Mouse (Mus musculus) heart, embryonic 10.5 days (tissue): Measurements from ENCODE around the gene Cyth1. TPM values are rescaled to one million over a fixed set of nuclear protein-coding genes. Genes with fewer than 3 reads are reported as not detected.
A peak's percentile ranks its signal among the peaks of the same experiment; 100 is the strongest.

Experiments
- DNase-seq: peaks from one replicate; pipeline ENCODE4 v3.0.0-alpha.2; 2017; ENCODE audit warnings: low spot score
- H3K27ac ChIP-seq: fragments of 300-500 bp; sonication (generic); 2 replicates; pipeline ENCODE4 v1.5.1; 2016; ENCODE audit warnings: mild to moderate bottlenecking
- H3K27me3 ChIP-seq: fragments of 300-500 bp; sonication (generic); 2 replicates; pipeline ENCODE4 v1.6.1; 2016; ENCODE audit warnings: mild to moderate bottlenecking; ENCODE audit not compliant: poor library complexity, insufficient read depth, severe bottlenecking
- H3K36me3 ChIP-seq: fragments of 300-500 bp; sonication (generic); 2 replicates; pipeline ENCODE4 v1.6.1; 2016; ENCODE audit warnings: mild to moderate bottlenecking, moderate library complexity
- H3K4me1 ChIP-seq: fragments of 300-500 bp; sonication (generic); 2 replicates; pipeline ENCODE4 v1.6.1; 2016; ENCODE audit warnings: mild to moderate bottlenecking
- H3K4me3 ChIP-seq: fragments of 300-500 bp; sonication (generic); 2 replicates; pipeline ENCODE4 v1.5.1; 2016; ENCODE audit warnings: mild to moderate bottlenecking, moderate library complexity
- H3K9me3 ChIP-seq: fragments of 300-500 bp; sonication (generic); 2 replicates; pipeline ENCODE4 v1.6.1; 2016; ENCODE audit warnings: mild to moderate bottlenecking, moderate library complexity
- WGBS: fragments of 180-500 bp; shearing (Covaris S2); methylation state at CpG from one replicate; pipeline ENCODE4 v1.1.7; 2016; 5-methylcytosine and 5-hydroxymethylcytosine counted together
- polyA plus RNA-seq: library from polyadenylated mRNA; unstranded; fragments of >200 nt; fragmentation: Nextera tagmentation; extraction: Ambion mirVana; gene quantifications from 2 replicates; pipeline ENCODE4 v1.2.1, GENCODE M21; 2016

The Cyth1 gene
- polyA plus RNA-seq, 1 experiment from 2014 or later: 15.5 TPM

DNA sequence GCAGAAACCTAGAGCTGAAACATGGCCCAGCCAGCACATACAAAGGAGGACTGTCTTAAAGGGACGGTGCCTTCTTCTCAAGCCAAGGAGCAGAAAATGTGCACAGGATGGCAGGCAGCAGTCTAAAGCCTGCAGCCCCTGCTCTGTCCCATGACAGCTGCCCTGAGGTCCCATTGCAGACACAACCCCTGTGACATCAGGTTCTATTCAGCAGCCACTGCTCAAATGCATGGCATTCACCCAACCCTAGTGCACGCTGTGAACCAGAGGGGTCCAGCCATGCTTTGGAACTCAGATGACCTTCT lies 50.1 kb downstream of the Cyth1 start:
- Histone ChIP-seq H3K4me1 (peaks cover 97% of the 10 kb centered on the region), H3K9me3 (no peaks in the 10 kb centered on the region), H3K4me3 (no peak overlapping the region), H3K36me3 (no peaks in the 10 kb centered on the region), H3K27ac (peak overlapping the region; percentile 80), H3K27me3 (no peaks in the 10 kb centered on the region)
- no peak for DNase-seq
- 61% methylated on average over 2 of the region's 2 CpGs for WGBS

DNA sequence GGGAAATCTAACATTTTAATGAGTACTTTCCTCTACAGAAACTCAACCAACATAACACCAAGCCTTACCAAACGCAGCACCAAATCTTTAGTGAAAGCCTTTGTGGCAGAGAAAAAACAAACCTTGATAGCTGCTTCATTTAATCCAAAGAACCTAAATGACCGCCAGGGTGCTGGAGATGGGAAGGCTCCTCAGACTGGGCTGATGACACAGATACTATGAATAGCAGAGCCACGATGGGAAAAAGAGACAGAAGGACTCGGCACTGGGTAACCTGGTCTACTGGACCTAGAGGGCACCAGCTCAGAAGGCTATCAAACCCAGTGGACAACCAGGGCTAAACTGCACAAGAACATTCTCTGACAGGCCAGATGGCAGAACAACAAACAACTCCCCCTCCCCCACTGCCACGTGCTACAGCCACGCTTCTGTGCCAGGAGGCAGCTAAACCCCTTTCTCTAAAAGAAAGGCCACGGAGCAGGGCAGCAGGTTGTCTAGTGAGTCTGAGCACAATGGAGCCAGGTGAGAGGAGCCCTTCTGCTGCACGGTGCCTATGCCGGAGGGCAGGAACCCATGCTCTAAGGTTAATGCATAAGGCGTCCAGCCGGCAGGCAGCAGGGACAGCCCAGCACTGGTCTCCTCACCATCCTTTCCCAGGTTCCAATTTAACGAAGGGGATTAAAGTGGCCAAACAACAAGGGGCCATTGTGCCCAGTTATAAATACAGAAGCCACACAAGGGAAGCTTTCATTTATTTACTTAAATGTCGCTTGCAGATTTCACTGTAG lies 50.7 kb downstream of the Cyth1 start:
- H3K36me3 ChIP-seq: no peaks in the 10 kb centered on the region
- H3K4me1 ChIP-seq: peaks cover 97% of the 10 kb centered on the region
- 42% methylated on average over 13 of the region's 13 CpGs for WGBS
- no peak for DNase-seq
- peak overlapping the region; percentile 80 for H3K27ac ChIP-seq
- no peaks in the 10 kb centered on the region for H3K27me3 ChIP-seq
- H3K9me3 ChIP-seq: no peaks in the 10 kb centered on the region
- peak overlapping the region; percentile 31; the same call in 1 of the 2 replicates for H3K4me3 ChIP-seq

DNA sequence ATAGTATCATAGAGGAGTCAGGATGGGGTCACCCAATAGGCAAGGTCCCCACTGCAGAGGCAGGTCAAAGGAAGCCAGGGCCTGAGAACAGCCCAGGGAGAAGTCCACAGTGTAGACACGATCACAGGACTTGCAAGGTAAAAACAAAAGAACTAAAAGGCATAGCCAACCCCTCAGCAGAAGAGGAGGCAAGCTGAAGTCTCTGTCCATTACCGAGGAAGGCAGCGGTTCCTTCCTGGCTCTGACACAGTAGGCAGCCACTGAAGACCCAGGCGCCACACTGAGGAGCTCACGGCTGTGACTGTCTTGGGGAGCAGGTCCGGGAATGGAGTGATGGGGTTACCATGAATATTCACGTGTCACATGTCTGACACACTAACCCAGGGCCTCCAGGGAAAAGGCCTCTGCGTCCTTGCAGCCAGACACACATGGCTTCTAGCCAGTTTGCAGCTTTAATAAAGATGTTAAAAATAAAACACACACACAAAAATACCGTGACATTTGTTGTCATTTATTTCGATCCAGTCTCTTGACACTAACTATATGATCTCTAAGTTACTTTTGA lies 51.5 kb downstream of the Cyth1 start:
- H3K36me3 ChIP-seq: peaks cover 3% of the 10 kb centered on the region; the same call in 1 of the 2 replicates
- peak overlapping the region; percentile 30; the same call in 1 of the 2 replicates for H3K27ac ChIP-seq
- no peaks in the 10 kb centered on the region for H3K9me3 ChIP-seq
- H3K4me3 ChIP-seq: no peak overlapping the region
- 70% methylated on average over 10 of the region's 10 CpGs for WGBS
- no peaks in the 10 kb centered on the region for H3K27me3 ChIP-seq
- H3K4me1 ChIP-seq: peaks cover 92% of the 10 kb centered on the region
- no peak for DNase-seq

DNA sequence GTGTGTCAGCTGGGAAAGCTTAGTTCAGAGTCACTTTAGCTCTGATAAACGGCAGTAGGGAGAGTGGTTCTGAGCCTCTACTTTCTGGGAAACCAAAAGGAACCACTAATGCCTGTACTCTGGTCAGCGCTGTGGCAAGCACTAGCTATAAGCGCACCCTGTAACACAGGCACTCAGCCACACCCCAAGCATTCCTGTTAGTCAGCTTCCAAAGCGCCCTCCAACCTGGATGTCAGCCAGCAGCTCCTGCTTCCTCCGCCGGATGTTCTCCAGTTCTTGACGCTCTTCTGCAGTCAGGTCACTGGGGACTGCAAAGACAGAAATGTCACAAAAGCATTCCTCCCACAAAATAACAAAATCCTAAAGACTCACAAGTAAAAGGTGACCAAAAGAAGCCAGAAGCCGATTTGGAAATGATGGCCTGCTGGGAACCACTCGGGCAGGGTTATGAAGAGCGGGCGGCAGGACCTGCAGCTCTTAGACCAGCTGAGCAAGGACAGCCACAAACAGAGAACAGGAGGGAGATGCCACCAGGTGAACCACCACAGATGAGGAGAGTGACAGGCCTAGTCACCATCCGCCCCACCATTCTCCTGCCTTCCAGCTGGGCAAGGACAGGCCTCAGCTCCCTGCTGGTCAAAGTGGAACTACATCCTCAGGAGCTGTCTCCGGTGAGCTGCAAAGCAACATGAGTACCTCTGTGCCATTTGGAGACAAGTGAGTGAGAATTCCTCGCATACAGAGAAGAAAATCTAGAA lies 54.8 kb downstream of the Cyth1 start:
- H3K36me3 ChIP-seq: peaks cover 27% of the 10 kb centered on the region
- no peak overlapping the region for H3K4me3 ChIP-seq
- no peaks in the 10 kb centered on the region for H3K9me3 ChIP-seq
- H3K4me1 ChIP-seq: peaks cover 59% of the 10 kb centered on the region
- 57% methylated on average over 14 of the region's 14 CpGs for WGBS
- DNase-seq: no peak
- peak overlapping the region; percentile 26 for H3K27ac ChIP-seq
- no peaks in the 10 kb centered on the region for H3K27me3 ChIP-seq

DNA sequence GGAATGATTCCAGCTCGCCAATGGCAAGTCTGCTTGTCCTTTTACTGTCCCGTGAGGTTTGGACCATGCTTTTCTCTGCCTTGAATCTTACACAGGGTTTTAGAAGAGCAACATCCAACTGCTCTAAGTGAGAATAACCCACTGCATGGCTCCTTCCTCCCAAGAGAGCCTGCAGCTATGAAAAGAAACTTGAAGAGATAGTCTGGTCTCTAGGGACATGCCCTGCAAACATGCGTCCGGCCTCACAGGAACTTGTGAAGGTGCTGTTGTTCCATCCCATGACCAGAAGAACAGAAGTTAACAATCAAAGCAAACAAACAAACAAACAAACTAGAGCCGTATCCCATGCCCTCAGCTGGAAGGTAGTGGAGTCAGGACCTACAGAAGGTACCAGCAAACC lies 55.4 kb downstream of the Cyth1 start:
- H3K4me1 ChIP-seq: peaks cover 53% of the 10 kb centered on the region
- no peak overlapping the region for H3K4me3 ChIP-seq
- H3K9me3 ChIP-seq: no peaks in the 10 kb centered on the region
- peak overlapping the region; percentile 26 for H3K27ac ChIP-seq
- H3K36me3 ChIP-seq: peaks cover 33% of the 10 kb centered on the region
- 77% methylated on average over 5 of the region's 5 CpGs for WGBS
- no peaks in the 10 kb centered on the region for H3K27me3 ChIP-seq
- DNase-seq: no peak

DNA sequence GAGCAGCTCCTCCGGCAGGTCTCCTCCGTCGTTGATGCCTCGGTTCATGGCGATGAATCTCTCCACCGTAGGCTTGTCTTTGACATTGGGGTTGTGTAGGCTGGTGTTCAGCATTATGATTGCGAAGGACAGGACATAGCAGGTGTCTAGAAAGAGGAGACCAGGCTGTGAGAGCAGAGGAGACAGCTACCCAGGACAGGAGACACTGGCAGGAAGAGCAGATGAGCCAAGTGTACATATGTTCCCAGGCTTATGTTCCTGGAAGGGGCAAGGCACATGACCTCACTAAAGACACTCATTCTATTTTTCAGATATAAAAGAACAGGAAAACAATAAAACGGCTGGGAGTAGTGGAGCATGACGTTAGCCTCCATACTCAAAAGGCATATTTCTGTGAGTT lies 65.6 kb downstream of the Cyth1 start:
- no peak for DNase-seq
- Histone ChIP-seq H3K4me1 (peaks cover 21% of the 10 kb centered on the region), H3K4me3 (no peak overlapping the region), H3K27ac (no peak overlapping the region), H3K9me3 (no peaks in the 10 kb centered on the region), H3K27me3 (no peaks in the 10 kb centered on the region), H3K36me3 (peaks cover 70% of the 10 kb centered on the region)
- WGBS: 91% methylated on average over 9 of the region's 9 CpGs

DNA sequence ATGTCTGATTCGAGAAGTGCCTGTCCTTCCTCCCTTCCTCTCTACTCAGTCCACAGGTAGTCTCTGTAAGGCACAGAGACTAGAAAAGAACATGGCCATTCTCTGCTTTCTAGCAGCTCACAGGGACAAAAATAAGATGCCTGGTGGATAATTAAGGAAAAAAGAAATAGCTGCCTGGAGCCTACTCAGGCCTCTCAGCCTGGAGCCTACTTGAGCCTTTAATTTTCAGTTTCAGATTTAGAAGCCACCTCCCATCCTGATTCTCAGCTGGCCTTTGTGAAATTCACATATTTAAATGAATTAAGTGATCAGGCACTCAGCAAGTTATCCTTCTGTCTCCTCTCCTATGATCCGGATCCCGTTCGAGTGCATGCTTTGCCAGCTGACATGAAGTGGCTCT lies 66.0 kb downstream of the Cyth1 start:
- H3K36me3 ChIP-seq: peaks cover 70% of the 10 kb centered on the region
- H3K27ac ChIP-seq: peak overlapping the region; percentile 30; the same call in 1 of the 2 replicates
- no peaks in the 10 kb centered on the region for H3K27me3 ChIP-seq
- 88% methylated on average over 4 of the region's 4 CpGs for WGBS
- H3K4me1 ChIP-seq: peaks cover 21% of the 10 kb centered on the region
- H3K4me3 ChIP-seq: no peak overlapping the region
- H3K9me3 ChIP-seq: no peaks in the 10 kb centered on the region
- DNase-seq: no peak

DNA sequence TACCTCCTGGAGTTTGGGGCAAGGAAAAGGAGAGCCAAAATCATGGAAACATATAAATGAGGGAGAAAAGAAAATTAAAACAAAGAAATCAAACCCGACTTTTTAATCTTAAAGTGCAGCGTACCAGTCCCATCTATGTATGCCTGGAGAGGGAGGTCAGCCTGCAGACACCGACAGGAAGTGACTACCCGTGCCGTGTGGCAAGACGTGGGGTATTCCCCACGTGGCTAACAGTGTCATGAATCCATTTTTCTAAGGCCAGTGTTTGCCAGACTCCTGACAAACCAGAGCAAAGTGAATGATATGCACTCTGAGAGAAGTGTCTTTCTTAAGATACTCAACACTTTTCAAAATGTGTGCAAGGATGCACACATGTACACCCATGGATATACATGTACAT lies 68.2 kb downstream of the Cyth1 start:
- DNase-seq: no peak
- Histone ChIP-seq H3K4me3 (no peak overlapping the region), H3K4me1 (peaks cover 29% of the 10 kb centered on the region), H3K9me3 (no peaks in the 10 kb centered on the region), H3K27ac (no peak overlapping the region), H3K36me3 (peaks cover 76% of the 10 kb centered on the region), H3K27me3 (no peaks in the 10 kb centered on the region)
- 88% methylated on average over 7 of the region's 7 CpGs for WGBS

DNA sequence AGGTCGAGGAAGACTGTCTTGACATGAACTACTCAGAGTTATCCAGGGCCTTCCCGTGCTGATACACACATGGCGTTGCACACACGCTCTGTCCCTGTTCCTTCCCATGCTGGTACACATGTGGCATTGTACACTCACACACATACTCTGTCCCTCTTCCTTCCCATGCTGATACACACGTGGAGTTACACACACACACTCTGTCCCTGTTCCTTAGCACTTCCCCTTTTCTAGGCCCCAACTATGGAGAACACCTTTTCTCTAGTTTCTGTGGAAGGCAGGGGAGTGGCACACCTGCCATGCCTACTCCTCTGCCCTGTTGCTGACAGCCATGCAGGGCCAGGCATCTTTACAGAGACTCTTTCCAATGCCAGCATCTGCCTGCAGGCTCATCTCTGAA lies 70.2 kb downstream of the Cyth1 start:
- Histone ChIP-seq H3K27ac (no peak overlapping the region), H3K9me3 (no peaks in the 10 kb centered on the region), H3K4me3 (no peak overlapping the region), H3K4me1 (peaks cover 35% of the 10 kb centered on the region), H3K36me3 (peaks cover 65% of the 10 kb centered on the region), H3K27me3 (no peaks in the 10 kb centered on the region)
- DNase-seq: no peak
- WGBS: 83% methylated on average over 5 of the region's 5 CpGs

DNA sequence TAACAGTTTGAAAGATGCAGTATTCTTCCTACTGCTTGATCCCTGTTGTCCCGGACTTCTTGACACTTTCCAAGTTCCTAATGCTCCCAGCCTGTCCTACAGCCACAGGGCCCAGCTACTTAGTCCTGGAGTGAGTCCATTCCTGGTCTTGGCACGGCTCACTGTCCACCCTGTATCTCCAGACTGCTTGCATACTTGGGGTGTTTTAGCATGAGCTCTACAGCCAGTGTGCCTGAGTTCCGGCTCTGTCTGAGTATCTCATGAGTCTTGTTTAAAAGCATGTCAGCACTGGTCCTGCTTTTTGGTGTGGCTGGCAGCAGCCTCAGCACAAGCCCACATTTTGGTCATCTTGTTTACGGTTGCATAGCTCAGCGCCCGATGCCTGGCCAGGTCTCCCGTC lies 73.6 kb downstream of the Cyth1 start:
- Histone ChIP-seq H3K4me1 (peaks cover 18% of the 10 kb centered on the region), H3K27me3 (no peaks in the 10 kb centered on the region), H3K36me3 (peaks cover 57% of the 10 kb centered on the region), H3K4me3 (no peak overlapping the region), H3K9me3 (no peaks in the 10 kb centered on the region), H3K27ac (peak overlapping the region; percentile 16; the same call in 1 of the 2 replicates)
- DNase-seq: no peak
- 64% methylated on average over 7 of the region's 7 CpGs for WGBS

DNA sequence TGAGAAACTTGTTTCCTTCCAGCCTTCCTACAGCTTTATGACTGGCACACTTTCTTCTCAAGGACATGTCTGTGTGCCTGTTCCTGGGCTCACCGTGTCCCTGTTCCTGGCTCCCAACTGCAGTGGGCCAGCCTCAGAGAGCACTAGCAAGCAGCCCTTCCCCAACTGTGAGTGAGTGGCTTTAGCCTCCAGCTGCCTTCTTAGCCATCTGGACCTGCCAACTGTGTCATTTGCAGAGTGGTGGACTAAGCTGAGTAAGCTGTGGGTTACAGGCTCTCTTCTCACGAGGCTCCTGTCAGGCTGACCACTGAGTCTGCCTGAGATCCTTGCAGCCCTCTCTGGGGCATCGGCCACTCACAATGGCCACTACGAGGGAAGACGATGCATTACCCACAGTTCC lies 75.6 kb downstream of the Cyth1 start:
- peaks cover 47% of the 10 kb centered on the region for H3K36me3 ChIP-seq
- peaks cover 18% of the 10 kb centered on the region for H3K4me1 ChIP-seq
- no peaks in the 10 kb centered on the region for H3K9me3 ChIP-seq
- 79% methylated on average over 5 of the region's 5 CpGs for WGBS
- DNase-seq: no peak
- no peaks in the 10 kb centered on the region for H3K27me3 ChIP-seq
- H3K27ac ChIP-seq: peak overlapping the region; percentile 31; the same call in 1 of the 2 replicates
- H3K4me3 ChIP-seq: no peak overlapping the region

DNA sequence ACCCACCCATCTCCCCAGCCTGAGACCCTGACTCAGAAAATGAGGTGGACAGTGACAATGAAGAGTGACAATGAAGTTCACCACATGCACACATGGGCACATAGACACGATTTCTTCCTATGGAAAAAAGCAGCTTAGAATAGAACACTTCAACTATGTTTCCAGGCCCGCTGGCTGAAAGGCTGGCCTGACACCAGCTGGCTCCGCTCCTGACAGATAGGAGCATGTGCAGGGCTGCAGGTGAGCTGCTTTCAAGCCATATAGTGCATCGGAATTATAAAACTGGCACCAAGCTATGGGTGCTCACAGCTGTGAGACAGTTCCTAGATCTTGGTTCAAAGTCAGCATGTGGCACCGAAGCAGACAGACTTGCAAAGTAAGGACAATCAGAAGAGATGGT lies 78.1 kb downstream of the Cyth1 start:
- H3K4me3 ChIP-seq: no peak overlapping the region
- no peak for DNase-seq
- peaks cover 29% of the 10 kb centered on the region for H3K4me1 ChIP-seq
- no peak overlapping the region for H3K27ac ChIP-seq
- no peaks in the 10 kb centered on the region for H3K27me3 ChIP-seq
- WGBS: 81% methylated on average over 5 of the region's 5 CpGs
- no peaks in the 10 kb centered on the region for H3K9me3 ChIP-seq
- peaks cover 42% of the 10 kb centered on the region for H3K36me3 ChIP-seq

DNA sequence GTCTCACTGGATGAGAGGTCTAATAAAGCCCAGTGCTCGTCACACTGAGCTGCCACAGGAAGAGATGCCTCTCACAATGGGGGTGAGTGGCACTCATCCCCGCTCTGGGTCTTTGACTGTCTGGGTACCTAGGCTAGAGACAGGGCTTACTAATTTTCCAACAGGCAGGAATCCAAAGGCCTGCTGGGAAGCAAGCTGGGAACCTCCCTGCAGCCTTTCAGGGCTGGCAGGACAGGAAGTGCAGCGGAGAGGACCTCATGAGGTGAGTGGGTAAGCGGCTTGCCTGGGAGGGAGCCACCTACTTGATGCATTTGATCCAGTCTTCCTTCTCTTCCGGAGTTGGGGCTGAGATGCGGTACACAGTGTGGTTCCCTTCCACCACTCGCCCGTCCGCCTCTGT lies 79.7 kb downstream of the Cyth1 start:
- 78% methylated on average over 9 of the region's 9 CpGs for WGBS
- no peaks in the 10 kb centered on the region for H3K9me3 ChIP-seq
- H3K4me3 ChIP-seq: no peak overlapping the region
- DNase-seq: no peak
- H3K4me1 ChIP-seq: peaks cover 31% of the 10 kb centered on the region
- no peak overlapping the region for H3K27ac ChIP-seq
- H3K36me3 ChIP-seq: peaks cover 51% of the 10 kb centered on the region
- no peaks in the 10 kb centered on the region for H3K27me3 ChIP-seq
